Mouse (Mus musculus) spleen, postnatal 0 days (tissue): ENCODE measurements around the gene Krtdap. TPM values are rescaled to one million over a fixed set of nuclear protein-coding genes. Genes with fewer than 3 reads are reported as not detected.

ENCODE experiments used
- polyA plus RNA-seq: library from polyadenylated mRNA; unstranded; fragments of >200 nt; fragmentation: Nextera tagmentation; extraction: Ambion mirVana; gene quantifications from 2 replicates; pipeline ENCODE4 v1.2.1, GENCODE M21; 2015

The Krtdap gene
- 1.9 and 2.6 TPM in 2 replicates for polyA plus RNA-seq

DNA sequence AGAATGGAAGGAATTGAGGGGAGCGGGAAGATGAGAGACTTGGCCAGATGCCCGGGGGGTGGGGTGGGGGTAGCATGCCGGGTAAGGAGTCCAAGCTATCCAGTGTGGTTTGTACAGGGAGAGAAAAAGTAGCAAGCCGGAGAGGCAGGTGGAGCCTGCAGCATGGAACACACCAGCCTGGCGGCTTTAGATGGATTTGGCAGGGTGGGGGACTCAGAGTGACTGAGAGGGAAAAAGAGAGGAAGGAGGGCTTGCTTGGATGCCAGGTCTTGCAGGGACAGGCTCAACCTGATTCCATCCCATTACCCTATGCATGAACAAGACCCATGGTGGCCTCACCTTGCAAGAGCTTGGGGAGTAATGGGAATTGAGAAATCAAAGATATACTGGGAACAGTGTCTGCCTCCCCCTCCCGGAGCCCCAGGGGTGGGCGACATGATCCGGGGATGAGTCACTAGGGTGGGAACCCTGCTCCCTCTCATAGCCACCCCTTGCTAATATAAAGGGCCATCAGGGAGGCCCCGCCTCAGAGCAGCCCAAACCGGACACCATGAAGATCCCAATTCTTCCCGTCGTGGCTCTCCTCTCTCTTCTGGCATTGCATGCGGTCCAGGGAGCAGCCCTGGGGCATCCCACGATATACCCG is at the start of gene Krtdap:
Gene Krtdap (plus strand): TSS at position 520 of the 646 bp plus-strand sequence.

DNA sequence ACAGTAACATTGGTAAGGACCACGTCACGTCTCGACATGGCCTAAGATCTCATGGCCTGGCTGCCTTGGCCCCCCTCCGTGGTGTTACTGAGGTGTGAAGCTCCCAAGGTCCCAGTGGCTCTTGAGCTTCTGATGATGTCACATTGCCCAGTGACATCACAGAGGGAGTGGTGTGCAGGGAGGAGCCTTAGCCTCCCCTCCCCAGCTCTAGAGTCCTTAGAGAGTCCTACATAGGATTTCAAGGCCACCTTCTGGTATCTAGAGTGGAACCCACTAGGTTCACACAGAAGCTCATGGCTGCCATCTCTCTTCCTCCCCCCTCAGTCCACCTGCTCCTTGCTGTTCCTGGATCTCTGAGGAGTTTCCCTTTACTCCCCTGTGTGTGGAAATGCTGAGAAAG is 44.1 kb upstream of the Krtdap start, which contains the start of gene Gapdhs:
Gene Gapdhs (minus strand): TSS at position 65 of the 400 bp plus-strand sequence.

DNA sequence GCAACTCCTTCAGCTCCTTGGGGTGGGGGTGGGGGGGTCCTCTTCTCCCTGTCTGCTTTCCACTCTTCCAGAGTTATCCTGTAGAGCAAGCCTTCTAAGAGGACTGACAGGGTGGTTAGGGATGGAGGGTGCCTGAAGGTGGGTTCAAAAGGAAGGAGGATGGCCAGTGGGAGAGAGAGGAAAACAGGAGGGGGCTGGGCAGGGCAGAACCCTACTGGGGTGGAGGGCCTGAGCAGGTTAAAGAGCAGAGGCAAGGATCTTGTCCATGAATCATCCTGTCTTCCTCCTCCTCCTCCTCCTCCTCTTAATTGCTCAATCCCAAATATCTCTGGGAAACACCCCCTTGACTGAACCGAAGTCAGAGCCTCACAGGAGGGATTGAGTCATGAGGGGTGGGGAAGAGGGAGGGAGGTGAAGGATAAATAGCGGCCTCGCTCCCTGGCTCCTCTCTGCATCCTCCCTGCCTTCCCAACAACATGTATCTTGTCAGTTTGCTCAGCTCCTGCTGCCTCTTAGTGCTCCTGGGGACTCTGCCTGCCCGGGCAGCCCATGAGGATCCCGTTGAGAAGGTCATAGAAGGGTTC is 36.5 kb upstream of the Krtdap start, which contains the start of gene Sbsn:
Gene Sbsn (plus strand): TSS at position 386 of the 584 bp plus-strand sequence.

DNA sequence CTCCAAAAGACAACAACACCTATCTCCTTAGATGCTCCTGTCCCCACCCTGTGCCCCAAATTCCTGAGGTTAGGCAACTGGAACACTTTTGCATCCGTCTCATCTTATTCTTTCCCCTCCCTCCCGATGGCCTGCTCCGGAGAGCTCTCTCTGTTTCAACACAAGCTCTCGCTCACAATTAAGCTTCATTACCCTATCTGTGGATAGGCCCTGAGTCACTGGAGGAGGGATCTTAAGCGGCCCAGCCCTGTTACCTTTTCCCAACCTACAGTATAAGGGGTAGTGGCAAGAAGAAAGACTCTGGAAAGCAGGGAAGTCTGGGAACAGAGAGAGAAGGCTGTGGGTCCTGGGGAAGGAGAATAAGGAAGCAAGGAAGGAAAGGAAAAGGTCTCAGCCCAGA is 24.2 kb upstream of the Krtdap start, which contains the start of gene Dmkn:
Gene Dmkn (plus strand): TSS at position 301 of the 400 bp plus-strand sequence.

DNA sequence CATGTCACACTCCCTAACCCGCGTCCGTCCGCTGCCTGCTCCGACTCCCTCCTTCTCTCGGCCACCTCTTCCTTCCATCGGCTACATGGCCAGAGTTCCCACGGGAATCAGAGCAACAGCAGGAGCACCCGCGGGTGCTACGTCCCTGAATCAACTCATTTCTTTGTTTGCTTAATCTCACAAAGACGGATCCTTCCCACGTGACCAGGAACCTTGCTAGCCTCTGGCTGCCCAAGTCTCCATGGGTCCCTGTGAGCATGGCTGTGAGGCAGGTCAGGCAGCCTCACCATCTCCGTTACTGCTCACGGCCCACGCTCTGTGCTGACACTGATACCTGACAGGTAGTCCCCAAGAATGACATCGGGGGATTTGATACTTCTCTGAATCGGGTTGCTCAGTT is 36.0 kb downstream of the Krtdap start, which contains the start of gene Ffar2:
Gene Ffar2 (minus strand): TSS at position 101 of the 400 bp plus-strand sequence.

Other genes with a start within 250 kb of the Krtdap start
- 14.6 and 14.7 TPM in 2 replicates for gene Hspb6, start 235.7 kb upstream of the Krtdap start, polyA plus RNA-seq
- 2.5 and 3.4 TPM in 2 replicates for gene Proser3, start 235.6 kb upstream of the Krtdap start, polyA plus RNA-seq
- gene Lin37, start 228.1 kb upstream of the Krtdap start, polyA plus RNA-seq: 38.8 and 42.2 TPM in 2 replicates
- 61.2 and 70.3 TPM in 2 replicates for gene U2af1l4, start 224.6 kb upstream of the Krtdap start, polyA plus RNA-seq
- gene Gm49396, start 224.6 kb upstream of the Krtdap start, polyA plus RNA-seq: 4.4 and 4.9 TPM in 2 replicates
- 105 and 115 TPM in 2 replicates for gene Psenen, start 224.3 kb upstream of the Krtdap start, polyA plus RNA-seq
- 2.4 and 2.9 TPM in 2 replicates for gene Igflr1, start 222.5 kb upstream of the Krtdap start, polyA plus RNA-seq
- 6.0 and 8.5 TPM in 2 replicates for gene Kmt2b, start 199.2 kb upstream of the Krtdap start, polyA plus RNA-seq
- 0.21 and 0.22 TPM in 2 replicates for gene Zbtb32, start 189.0 kb upstream of the Krtdap start, polyA plus RNA-seq
- gene Upk1a, start 175.0 kb upstream of the Krtdap start, polyA plus RNA-seq: 0.15 and 0.19 TPM in 2 replicates
- gene Cox6b1, start 161.7 kb upstream of the Krtdap start, polyA plus RNA-seq: 695 and 741 TPM in 2 replicates
- not detected in 2 replicates for gene Etv2, start 152.0 kb upstream of the Krtdap start, polyA plus RNA-seq
- gene Rbm42, start 137.6 kb upstream of the Krtdap start, polyA plus RNA-seq: 69.8 and 70.7 TPM in 2 replicates
- 41.0 and 45.0 TPM in 2 replicates for gene Haus5, start 122.9 kb upstream of the Krtdap start, polyA plus RNA-seq
- not detected in 2 replicates for gene Pmis2, start 116.3 kb upstream of the Krtdap start, polyA plus RNA-seq
- 0.49 and 1.6 TPM in 2 replicates for gene 2200002J24Rik, start 89.0 kb upstream of the Krtdap start, polyA plus RNA-seq
- 1.3 and 1.6 TPM in 2 replicates for gene Atp4a, start 75.7 kb upstream of the Krtdap start, polyA plus RNA-seq
- 128 and 142 TPM in 2 replicates for gene Tmem147, start 58.4 kb upstream of the Krtdap start, polyA plus RNA-seq
- 0.25 and 0.27 TPM in 2 replicates for gene Gapdhs, start 44.2 kb upstream of the Krtdap start, polyA plus RNA-seq
- gene Sbsn, start 36.4 kb upstream of the Krtdap start, polyA plus RNA-seq: 2.2 and 4.9 TPM in 2 replicates
- gene Dmkn, start 24.1 kb upstream of the Krtdap start, polyA plus RNA-seq: 25.5 and 26.9 TPM in 2 replicates
- gene Ffar2, start 35.9 kb downstream of the Krtdap start, polyA plus RNA-seq: 1.7 and 2.7 TPM in 2 replicates
- gene Ffar3, start 68.3 kb downstream of the Krtdap start, polyA plus RNA-seq: not detected in 2 replicates
- 0.18 and 0.27 TPM in 2 replicates for gene Ffar1, start 73.7 kb downstream of the Krtdap start, polyA plus RNA-seq
- 3.1 and 3.2 TPM in 2 replicates for gene Cd22, start 92.4 kb downstream of the Krtdap start, polyA plus RNA-seq
- gene Mag, start 127.0 kb downstream of the Krtdap start, polyA plus RNA-seq: 0.58 and 0.81 TPM in 2 replicates
- not detected in 2 replicates for gene Hamp2, start 136.8 kb downstream of the Krtdap start, polyA plus RNA-seq
- gene Hamp, start 156.1 kb downstream of the Krtdap start, polyA plus RNA-seq: not detected in 2 replicates
- 17.9 and 18.0 TPM in 2 replicates for gene Usf2, start 168.9 kb downstream of the Krtdap start, polyA plus RNA-seq
- gene Lsr, start 185.6 kb downstream of the Krtdap start, polyA plus RNA-seq: 3.7 and 4.4 TPM in 2 replicates
- gene Fam187b, start 185.9 kb downstream of the Krtdap start, polyA plus RNA-seq: 0.67 and 0.72 TPM in 2 replicates